Mouse (Mus musculus): Measurements from ENCODE around the gene Ascl2.

Gene Ascl2

DNA sequence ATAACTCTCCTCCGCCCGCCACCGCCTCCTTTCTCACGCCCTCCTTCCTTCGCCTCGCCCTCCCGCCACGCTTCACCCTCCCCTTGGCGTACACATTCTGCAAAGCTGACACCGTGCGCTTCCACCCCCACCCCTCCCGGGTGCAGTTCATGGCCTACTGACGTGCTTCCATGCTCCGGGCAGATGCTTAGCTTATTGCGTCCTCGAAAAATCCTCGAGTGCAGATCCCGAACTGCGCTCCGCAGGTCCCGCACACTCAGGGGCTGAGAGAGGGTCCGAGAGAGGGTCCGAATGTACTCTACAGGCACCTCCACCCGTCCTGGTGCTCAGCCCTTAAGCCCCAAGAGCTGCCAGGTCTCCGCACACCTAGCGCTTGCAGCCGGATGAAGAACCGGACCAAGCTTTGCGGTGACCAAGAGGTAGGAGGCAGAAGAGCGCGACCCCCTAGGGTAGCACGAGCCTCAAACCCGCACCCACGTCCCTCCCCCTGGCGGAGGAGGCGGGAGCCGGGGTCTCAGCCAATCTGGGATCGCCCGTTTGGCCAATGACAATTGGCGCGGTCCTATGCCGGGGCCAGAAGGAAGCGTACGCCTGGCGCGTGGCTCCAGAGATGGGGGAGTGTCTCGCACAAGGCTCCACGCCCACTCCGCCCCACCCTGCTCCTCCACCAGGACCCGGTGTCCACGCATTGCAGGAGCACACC is at the start of gene Ascl2:
Ascl2 (minus strand) TSS at position 456 of the 703 bp plus-strand sequence.
- no peak for DNase-seq (ENCODE audit: extremely low spot score, low read depth, low spot score)

DNA sequence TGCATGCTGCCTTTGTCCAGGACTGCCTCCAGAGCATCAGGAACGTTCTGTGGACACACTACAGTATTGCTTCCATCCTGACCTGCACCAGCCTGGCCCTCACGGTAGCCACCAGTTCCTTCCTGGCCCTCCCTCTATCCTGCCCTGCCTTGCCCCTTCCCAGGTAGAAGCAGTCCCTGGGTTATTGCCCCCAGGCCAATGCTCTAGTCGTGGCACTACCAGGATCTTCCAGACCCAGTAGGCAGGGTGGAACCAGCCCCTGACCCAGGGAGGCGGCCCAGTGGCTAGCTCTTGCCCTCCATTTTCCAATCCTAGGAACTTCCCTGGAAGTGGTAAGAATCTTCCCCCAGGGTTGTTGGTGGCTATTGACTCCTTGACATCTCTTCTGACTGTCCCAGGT is 48.1 kb upstream of the Ascl2 start:
- DNase-seq (ENCODE audit: extremely low spot score, low read depth, low spot score) = no peak

DNA sequence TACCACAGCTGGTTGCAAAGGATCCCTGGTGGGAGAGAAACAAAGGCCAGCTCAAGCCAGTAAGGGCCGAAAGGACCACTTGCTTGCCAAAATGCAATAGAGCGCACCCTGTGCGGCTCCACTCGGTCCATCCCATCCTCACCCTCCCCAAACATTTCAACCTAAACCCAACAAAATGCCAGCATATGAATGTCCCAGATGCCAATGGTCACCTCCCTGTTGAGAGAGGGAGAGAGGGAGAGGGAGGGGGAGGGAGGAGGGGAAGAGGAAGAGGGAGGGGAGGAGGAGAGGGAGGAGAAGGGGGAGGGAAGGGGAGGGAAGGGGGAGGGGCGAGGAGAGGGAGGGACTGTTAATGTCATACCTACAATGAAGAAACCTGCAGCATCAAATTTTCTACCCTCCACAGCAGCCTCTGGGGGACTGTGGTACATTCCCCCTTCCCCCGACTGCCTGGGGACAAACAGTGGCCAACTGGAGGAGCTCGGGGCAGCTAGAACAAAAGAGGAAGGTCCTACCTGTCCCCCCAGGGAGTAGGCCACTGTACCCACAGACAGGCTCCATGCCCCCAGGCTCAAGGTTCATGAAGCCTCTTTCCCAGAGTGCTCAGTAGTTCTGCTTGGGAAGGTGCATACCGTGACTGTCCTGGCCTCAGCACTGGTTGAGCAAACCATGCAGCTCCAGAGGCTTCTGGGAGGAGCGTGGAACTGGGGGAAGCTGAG is 47.5 kb upstream of the Ascl2 start:
- no peak for DNase-seq (ENCODE audit: extremely low spot score, low read depth, low spot score)

DNA sequence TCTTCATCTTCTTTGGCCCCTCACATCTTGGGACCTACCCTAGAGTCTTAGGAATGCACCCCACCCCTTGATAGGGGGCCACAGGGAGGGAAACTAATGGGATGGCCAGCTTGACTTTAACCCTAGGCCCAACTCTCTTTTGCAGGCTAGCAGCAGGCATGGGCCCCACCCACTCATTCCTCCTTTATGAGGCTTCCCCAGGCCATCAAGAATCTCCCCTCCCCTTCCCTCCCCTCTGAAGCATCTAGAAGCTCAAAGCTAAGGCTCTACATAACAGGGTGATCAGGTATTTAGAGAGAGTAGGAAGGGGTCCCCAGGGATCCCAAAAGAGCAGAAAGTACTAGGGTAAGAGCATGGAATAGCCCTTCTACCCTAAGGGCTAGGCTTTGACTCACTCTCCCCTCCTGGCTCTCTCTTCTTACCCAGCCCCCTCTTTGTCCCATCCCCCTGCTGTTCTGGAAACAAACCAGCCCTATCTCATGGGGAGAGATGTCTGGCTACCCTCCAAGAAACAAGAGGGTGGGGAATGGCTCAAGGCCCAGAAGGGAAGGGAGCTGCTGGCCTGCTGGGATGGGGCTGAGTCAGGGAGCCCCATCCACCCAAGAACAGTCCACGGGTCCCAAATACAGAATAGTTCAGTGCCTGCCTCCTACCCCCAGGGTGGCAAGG is 46.8 kb upstream of the Ascl2 start:
- no peak for DNase-seq (ENCODE audit: extremely low spot score, low read depth, low spot score)

DNA sequence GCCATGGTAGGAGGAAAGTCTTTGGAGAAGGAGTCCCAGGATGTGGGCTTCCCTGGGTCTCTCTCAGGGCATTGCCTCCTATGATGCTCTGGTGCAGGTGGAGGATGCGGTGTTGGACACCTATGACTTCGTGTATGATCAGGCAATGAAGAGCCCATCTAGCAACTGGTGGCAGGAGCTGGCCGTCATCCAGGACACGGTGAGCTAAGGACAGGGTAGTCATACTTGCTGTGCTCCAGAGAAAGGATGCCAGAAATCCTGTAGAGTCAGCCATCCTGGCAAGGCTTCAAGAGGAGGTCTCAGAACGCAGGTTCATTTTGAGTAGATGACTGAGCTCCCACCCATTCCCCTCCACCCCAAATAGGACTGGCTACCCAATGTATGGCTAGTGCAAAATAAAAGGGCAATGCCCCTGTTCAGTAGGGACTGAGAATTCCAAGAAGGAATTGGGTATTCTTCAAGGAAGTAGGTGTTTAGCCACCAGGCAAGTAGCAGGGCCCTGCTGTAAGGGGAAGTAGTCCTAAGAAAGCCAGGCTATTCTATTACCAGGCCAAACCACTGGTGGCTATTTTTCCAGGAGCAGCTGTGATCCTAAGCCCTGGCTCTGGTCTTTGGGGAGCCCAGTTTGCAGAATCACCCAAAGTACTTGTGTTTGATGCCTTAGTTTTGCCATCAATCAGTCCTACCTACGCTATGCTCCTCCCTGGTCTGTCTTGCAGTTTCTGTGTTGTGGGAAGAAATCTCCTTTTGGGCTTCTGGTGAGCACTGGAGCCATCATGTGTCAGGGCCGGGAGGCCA is 46.0 kb upstream of the Ascl2 start:
- DNase-seq (ENCODE audit: extremely low spot score, low read depth, low spot score) = no peak

DNA sequence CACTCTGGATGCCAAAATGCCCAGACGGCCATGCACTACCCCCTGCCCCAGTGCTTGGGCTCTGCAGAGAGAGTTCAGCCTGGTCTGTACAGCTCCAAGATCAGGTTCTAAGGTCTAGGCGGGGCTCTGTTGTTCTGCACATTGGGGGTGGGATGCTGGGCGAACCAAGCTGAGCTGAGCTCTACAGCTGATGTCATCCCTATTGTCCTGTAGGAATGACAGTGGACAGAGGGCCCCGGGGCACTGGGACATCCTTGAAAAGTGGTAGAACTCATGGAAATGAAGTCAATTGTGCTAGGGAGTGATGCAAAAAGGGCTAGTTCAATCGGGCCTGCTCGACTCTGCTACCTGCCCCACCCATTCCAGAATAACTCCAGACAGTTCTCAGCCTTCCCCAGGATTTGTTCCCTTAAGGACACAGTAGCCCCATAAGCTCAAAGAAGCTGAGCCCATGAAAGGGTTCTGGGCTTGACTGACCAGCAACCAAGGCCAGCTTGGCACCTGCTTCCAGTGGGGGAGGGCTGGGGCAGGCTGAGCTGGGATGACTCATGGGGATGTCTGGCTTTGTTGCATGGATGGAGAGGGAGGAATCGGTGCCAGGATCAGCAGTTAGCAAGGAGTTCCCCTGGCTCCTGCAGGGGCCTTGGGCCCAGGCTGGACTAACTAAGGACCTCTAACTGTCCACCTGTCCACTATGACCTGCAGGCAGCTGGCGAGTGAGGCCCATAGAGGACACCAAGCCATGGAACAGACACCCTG is 44.5 kb upstream of the Ascl2 start:
- DNase-seq (ENCODE audit: extremely low spot score, low read depth, low spot score) = no peak

DNA sequence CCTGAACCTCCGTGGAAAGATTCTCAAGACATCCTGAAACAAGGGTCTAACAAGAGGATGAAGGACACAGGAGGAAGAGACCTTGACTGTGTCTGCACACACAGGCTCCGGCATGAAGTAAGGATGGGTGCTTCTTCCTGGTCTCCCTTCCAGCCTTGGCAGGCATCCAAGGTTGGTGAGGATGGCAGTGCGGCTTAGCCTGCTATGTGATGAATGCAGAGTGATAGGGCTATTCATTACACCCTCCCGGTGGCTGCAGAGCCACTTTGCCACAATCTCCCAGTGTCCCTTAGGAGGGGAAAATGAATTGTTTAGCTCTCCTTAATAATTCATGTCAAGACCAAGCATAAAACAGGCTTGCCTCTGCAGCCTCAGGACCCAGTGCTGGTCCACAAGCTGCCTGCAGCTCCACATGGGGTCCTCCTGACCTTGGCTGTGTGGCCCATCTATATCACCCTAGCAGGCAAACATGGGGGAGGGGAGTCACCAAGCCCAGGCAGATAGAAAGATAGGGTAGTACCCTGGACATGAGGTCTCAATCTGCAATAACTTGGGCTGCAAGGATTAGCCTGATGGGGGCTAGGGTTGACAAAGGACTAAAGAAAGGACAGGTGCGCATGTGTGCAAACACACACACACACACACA is 43.3 kb upstream of the Ascl2 start:
- DNase-seq (ENCODE audit: extremely low spot score, low read depth, low spot score) = no peak

DNA sequence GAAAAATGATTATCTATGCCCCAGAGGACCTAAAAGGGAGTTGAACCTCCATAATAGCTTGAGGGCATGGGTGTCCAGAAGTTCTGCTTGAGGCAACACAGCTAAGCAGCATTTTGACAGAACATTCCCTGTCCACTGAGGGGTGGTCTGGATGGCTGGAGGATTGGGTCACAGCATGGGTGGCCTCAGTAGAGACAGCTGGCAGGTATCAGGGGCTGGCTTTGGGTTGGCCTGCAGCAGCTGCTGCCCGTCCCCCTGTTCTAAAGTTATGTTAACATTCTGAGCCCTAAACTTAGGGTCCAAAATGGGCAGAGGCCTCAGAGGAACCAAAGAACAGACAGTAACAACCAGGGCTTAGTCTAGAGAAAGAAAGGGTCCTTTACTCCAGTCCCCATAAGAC is 42.2 kb upstream of the Ascl2 start:
- DNase-seq (ENCODE audit: extremely low spot score, low read depth, low spot score) = no peak

DNA sequence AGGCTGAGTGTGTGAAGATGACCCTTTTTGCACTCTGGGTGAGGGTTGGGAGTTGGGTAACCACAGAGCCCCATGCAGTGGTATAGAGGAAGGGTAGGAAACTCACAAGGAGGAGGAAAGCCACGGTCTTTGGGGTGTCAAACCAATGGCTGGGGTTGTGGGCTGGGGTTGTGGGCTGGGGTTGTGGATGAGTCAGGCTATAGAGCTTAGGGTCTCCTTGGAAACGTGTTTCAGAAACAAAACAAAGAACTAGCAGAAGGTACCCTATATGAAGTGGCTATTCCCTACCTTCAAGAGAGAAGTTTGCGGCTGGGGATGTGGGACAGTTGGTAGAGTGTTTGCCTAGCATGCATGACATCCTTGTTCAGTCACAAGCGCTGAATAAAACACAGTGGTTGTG is 40.9 kb upstream of the Ascl2 start:
- DNase-seq (ENCODE audit: extremely low spot score, low read depth, low spot score) = no peak

DNA sequence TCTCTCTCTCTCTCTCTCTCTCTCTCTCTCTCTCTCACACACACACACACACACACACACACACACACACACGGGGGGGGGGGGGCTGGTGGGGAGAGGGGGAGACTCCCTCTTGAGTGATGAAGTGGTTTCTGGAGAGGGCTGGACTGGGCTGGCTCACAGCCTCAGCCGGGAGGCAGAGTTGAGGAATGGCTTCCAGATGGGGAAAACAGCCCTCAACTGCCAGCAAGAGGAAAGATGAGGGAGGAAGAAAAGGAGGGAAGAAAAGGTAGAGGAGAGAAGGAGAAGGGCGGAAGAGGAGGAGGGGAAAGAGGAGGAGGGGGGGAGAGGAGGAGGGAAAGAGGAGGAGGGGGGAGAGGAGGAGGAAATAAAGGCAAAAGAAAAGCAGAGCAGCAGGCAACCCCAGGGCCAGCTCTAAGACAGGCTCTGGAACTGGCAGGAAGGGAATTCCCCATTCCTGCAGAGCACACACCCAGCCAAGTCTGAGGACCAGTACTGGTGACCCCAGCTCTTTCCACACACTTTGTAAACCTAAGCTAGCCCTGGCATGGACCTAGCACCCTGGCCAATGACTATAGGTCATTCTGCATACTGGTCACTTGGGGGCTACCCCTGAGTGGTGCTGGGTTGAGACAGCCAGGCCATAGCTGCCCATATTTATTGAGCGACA is 40.1 kb upstream of the Ascl2 start:
- DNase-seq (ENCODE audit: extremely low spot score, low read depth, low spot score) = peak; percentile 58

DNA sequence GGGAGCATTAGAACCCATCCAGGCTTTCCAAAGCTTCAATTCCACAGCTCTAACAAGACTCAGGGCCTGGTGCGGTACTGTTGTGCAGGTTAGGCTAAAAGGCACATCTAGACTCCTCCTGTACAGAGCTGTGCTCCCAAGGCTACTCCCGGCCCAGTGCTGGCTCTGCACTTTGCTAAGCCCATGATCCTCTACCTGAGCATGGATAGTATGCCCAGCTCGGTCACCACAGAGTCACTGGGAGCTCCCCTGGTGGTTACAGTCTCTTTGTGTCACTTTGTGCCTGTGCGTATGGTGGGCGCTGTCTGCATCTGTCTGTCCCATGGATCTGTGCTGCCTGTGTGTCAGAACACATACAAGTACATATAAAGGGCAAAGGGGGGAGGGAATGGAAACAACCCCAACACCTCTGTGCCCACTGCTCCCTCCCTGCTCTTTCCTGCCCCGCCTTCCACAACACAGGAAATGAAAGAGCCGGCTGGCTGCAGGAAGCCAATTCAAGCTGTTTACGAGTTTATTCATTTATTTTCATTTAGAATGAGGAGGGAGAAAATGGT is 39.4 kb upstream of the Ascl2 start:
- peak; percentile 47 for DNase-seq (ENCODE audit: extremely low spot score, low read depth, low spot score)

DNA sequence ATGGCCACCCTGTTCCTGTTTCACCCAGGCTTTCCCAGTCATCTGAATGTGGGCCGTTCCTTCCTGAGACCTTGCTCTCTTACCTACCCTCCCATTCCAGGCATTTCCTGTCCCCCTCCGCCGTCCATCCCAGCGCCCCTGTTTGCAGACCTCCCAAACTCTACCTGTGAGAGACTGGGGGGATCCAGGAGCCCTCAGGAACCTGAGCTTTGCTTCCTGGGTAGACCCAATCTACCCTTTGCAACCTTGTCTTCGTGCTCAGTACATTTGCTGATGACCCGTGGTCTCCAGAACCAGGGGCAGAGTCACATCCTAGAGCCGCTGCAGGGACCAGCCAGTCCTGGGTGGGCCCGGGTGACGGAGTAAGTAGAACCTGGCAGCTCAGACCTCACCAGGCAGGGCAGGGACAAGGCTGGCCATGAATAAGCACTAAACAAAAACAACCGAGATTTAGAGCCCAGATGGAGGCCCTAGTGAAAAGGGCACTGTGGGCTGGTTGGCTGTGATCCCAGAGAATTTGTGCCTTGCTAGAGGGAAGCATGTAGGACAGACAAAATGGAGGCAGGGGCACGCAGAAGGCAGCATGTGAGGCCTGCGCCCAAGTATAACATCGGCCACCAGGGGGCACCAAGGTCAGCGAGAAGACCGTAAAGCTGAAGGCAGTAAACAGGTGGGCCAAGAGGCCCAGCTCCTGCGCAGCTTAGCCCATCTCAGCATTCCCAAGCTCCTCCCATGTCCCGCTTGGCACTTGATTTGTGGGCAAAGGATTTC is 38.7 kb upstream of the Ascl2 start:
- peak; percentile 87 for DNase-seq (ENCODE audit: extremely low spot score, low read depth, low spot score)

DNA sequence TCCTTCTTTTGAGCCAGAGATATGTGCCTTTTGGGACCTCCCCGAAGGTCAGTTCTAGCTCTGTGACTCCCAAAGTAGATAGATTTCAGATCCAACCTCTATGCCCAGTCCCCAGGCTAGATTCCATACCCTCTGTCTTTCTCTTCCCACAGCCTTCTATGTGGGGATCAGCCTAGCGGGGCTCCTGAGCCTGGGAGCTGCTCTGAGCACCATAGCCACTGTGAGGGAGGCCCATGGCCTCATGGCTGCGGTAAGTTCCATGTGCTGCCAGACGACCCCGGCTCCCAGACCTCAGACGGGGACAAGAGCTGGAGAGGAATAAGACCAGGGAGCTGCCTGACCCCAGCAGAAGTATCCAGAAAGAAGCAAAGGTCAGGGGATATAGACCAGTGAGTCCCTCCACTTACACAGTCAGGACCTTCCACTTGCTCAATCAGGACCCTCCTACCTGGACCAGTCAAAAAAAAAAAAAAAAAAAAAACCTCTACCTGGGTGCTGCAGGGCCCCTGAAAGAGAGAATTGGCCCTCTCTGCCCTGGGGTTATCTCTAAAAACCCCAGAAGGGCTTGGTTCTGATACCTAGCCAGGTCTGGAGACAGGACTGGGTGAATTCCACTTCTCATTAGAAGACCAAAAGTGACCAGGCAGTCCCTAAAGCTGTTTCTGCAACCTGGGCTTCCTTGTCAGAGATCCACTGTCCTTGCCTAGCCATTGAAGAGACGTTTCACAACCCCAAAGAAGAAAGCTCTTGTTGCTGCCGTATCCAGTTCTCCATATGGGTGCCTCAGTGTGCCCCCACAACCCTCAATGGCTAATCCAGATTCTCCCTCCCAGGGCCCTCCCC is 37.9 kb upstream of the Ascl2 start:
- no peak for DNase-seq (ENCODE audit: extremely low spot score, low read depth, low spot score)

DNA sequence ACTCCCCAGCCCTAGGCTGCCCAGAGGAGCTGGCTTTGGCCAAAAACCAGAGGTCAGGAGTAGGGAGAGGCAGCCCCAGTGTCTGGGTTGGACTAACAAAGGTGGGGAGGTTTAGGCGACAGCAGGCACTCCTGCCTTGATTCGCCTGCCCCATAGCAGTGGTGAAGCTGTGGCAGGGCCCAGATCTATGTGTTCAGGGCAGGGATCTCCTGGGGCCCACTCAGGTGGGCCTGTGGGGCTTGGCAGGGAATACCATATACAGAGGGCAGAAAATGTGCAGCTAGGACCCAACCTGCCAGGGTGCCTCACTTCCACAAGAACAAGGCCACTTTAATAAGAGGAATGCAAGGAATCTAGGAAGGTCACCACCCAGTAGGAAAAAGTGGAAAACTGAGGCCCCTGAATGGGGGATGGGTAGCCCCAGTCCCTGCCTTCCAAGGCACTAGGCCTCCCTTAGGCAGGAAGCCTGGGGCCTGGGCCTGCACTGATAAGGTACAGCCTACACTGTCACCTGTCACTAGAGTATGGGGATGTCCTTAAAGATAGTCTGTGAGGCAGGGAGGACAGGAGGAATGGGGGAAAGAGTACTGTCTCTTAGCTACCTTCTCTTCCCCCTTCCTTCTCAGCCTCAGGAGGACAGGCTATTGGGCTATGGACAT is 37.2 kb upstream of the Ascl2 start:
- DNase-seq (ENCODE audit: extremely low spot score, low read depth, low spot score) = no peak

DNA sequence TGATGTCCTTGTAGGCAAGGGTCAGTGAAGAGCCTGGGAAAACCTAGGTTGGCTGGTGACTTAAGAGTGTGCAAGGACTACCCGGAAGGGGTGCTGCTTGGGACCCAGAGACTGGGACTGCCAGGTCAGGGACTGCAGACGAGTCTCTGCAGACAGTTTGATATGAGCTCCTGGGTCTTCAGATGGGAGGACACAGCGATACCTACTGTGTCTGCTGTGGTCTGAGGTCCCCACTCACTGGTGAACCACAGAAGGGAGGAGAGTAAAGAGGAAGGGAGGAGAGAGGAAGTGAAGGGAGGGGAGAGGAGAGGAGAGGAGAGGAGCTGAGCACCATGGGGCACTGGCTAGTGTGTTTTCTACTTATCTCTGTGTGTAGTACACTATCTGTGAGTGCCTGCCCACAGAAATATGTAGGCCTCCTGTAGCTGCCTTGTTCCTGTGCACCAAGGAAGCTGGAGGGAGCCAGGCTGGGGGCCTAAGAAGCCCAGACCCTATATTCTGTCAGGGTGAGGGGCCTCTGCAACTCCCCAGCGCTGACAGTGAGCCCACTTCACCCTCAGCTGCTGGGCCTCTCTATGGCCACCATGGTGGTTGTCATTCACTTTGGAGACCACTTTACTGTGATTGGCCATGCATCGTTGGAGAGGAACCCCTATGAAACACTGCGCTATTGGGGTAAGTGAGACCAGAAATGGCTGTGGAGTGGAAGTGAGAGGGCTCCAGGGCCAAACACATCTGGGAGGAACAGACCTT is 36.5 kb upstream of the Ascl2 start:
- DNase-seq (ENCODE audit: extremely low spot score, low read depth, low spot score) = no peak

DNA sequence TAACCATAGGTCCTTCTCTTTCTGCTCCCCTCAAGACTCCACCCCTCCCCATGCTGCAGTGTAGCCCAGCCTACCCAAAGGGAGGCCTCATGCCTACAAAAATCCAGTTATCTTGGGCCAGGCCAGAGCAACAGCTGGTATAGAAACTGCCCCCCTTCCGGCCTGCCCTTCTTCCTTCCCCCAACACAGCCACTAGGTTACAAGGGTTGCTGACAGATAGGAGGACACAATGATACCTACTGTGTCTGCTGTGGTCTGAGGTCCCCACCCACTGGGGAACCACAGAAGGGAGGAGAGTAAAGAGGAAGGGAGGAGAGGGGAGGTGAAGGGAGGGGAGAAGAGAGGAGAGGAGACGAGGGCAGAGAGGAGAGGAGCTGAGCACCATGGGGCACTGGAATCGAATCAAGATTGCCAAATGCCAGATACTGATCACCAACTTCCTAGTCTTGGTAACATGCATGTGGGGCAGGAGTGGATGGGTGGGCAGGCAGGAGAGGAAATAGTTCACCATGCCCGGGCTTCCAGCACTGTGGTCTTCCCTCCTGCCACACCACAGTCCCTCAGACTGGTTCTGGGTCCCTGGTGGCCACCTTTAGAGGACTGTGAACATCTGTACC is 35.8 kb upstream of the Ascl2 start, which contains the start of gene Tspan32:
Tspan32 (plus strand) TSS at position 320 of the 617 bp plus-strand sequence.
- no peak for DNase-seq (ENCODE audit: extremely low spot score, low read depth, low spot score)
